Mouse (Mus musculus) MEL (cell line): ENCODE data around the gene Apoa2. TPM values are rescaled to one million over a fixed set of nuclear protein-coding genes. Genes with fewer than 3 reads are reported as not detected.

Experiments used
- DNase-seq: peaks from one replicate; pipeline ENCODE4 v3.0.0; 2011; ENCODE audit warnings: low read depth, low spot score
- H3K27ac ChIP-seq: 2 replicates; pipeline ENCODE4 v1.5.1; 2012; ENCODE audit warnings: low read depth, mild to moderate bottlenecking, control low read depth, low read length, moderate library complexity; ENCODE audit not compliant: control insufficient read depth
- H3K27me3 ChIP-seq, 2 experiments: fragments of 150-350 bp in 1 of 2; sonication (generic) in 1 of 2; 2 replicates each; pipeline ENCODE4 v1.6.1; 2012; ENCODE audit warnings: low read length in 2 of 2, mild to moderate bottlenecking in 2 of 2, improper control_type of control experiment in 1 of 2, moderate library complexity in 1 of 2; ENCODE audit not compliant: insufficient read depth in 2 of 2, control insufficient read depth in 1 of 2
- H3K36me3 ChIP-seq, 2 experiments: 2 replicates each; pipeline ENCODE4 v1.6.1; 2012 to 2014; ENCODE audit warnings: low read length in 2 of 2, improper control_type of control experiment in 1 of 2, inconsistent platforms in 1 of 2, mild to moderate bottlenecking in 1 of 2; ENCODE audit not compliant: insufficient read depth in 2 of 2, control insufficient read depth in 1 of 2
- H3K4me1 ChIP-seq, 2 experiments: fragments of 150-350 bp in 1 of 2; sonication (generic) in 1 of 2; 2 replicates each; pipeline ENCODE4 v1.6.1; 2012; ENCODE audit warnings: low read length in 2 of 2, improper control_type of control experiment in 1 of 2, mild to moderate bottlenecking in 1 of 2; ENCODE audit not compliant: insufficient read depth in 2 of 2, control insufficient read depth in 1 of 2
- H3K4me3 ChIP-seq, 2 experiments: fragments of 150-350 bp in 1 of 2; sonication (generic) in 1 of 2; 2 replicates each; pipeline ENCODE4 v1.5.1; 2012; ENCODE audit warnings: low read depth in 2 of 2, low read length in 2 of 2, mild to moderate bottlenecking in 2 of 2, moderate library complexity in 2 of 2, control low read depth in 1 of 2, improper control_type of control experiment in 1 of 2; ENCODE audit not compliant: control insufficient read depth in 1 of 2, insufficient read depth in 1 of 2
- H3K79me2 ChIP-seq: 2 replicates; pipeline ENCODE4 v1.6.1; 2012; ENCODE audit warnings: mild to moderate bottlenecking, low read length, moderate library complexity; ENCODE audit not compliant: control insufficient read depth, poor library complexity, insufficient read depth
- H3K9ac ChIP-seq: 2 replicates; pipeline ENCODE4 v1.6.1; 2012; ENCODE audit warnings: low read depth, mild to moderate bottlenecking, control low read depth, low read length, moderate library complexity; ENCODE audit not compliant: control insufficient read depth, poor library complexity, severe bottlenecking
- H3K9me3 ChIP-seq: fragments of 150-350 bp; sonication (generic); replicated peaks from 2 replicates; pipeline ENCODE4 v1.6.1; 2012; ENCODE audit warnings: mild to moderate bottlenecking, low read length, improper control_type of control experiment, moderate library complexity; ENCODE audit not compliant: insufficient read depth
- EP300 ChIP-seq, 2 experiments: IDR thresholded peaks; 2 replicates each; pipeline ENCODE4 v1.6.1; 2011; ENCODE audit warnings: improper control_type of control experiment in 2 of 2, low read length in 2 of 2, low read depth in 1 of 2, mild to moderate bottlenecking in 1 of 2
- ETS1 ChIP-seq: IDR thresholded peaks from 2 replicates; pipeline ENCODE4 v1.6.1; 2012; ENCODE audit warnings: low read depth, mild to moderate bottlenecking, inconsistent platforms, low read length, improper control_type of control experiment, moderate library complexity
- GABPA ChIP-seq: IDR thresholded peaks from 2 replicates; pipeline ENCODE4 v1.6.1; 2012; ENCODE audit warnings: low read depth, mild to moderate bottlenecking, inconsistent platforms, low read length, improper control_type of control experiment, moderate library complexity
- HCFC1 ChIP-seq: IDR thresholded peaks from 2 replicates; pipeline ENCODE4 v1.6.1; 2012; ENCODE audit warnings: low read depth, mild to moderate bottlenecking, inconsistent platforms, low read length, improper control_type of control experiment, moderate library complexity
- KAT2A ChIP-seq: conservative IDR thresholded peaks from 2 replicates; pipeline ENCODE4 v1.6.1; 2012; ENCODE audit warnings: low read depth, low read length, improper control_type of control experiment, inconsistent platforms
- MAX ChIP-seq: IDR thresholded peaks from 2 replicates; pipeline ENCODE4 v1.6.1; 2011; ENCODE audit warnings: low read length, improper control_type of control experiment
- MAZ ChIP-seq: IDR thresholded peaks from 2 replicates; pipeline ENCODE4 v1.6.1; 2012; ENCODE audit warnings: low read depth, mild to moderate bottlenecking, inconsistent platforms, low read length, improper control_type of control experiment
- MXI1 ChIP-seq: IDR thresholded peaks from 2 replicates; pipeline ENCODE4 v1.6.1; 2011; ENCODE audit warnings: mild to moderate bottlenecking, low read depth, low read length, improper control_type of control experiment
- NELFE ChIP-seq: IDR thresholded peaks from 2 replicates; pipeline ENCODE4 v1.6.1; 2011; ENCODE audit warnings: low read depth, low read length, improper control_type of control experiment
- POLR2A ChIP-seq, 2 experiments: IDR thresholded peaks; 2 replicates each; pipeline ENCODE4 v1.6.1; 2011 to 2012; ENCODE audit warnings: low read length in 2 of 2, mild to moderate bottlenecking in 2 of 2, control low read depth in 1 of 2, improper control_type of control experiment in 1 of 2, low read depth in 1 of 2, moderate library complexity in 1 of 2; ENCODE audit not compliant: control insufficient read depth in 1 of 2, insufficient read depth in 1 of 2, poor library complexity in 1 of 2
- SMC3 ChIP-seq: IDR thresholded peaks from 2 replicates; pipeline ENCODE4 v1.6.1; 2011; ENCODE audit warnings: low read depth, low read length, improper control_type of control experiment
- TAL1 ChIP-seq: IDR thresholded peaks from 2 replicates; pipeline ENCODE4 v1.6.1; 2012; ENCODE audit warnings: mild to moderate bottlenecking, inconsistent platforms, low read length, moderate library complexity, mixed read lengths
- UBTF ChIP-seq: IDR thresholded peaks from 2 replicates; pipeline ENCODE4 v1.6.1; 2012; ENCODE audit warnings: low read depth, mild to moderate bottlenecking, inconsistent platforms, low read length, improper control_type of control experiment, moderate library complexity, borderline replicate concordance; ENCODE audit not compliant: insufficient read depth
- USF2 ChIP-seq, 2 experiments: IDR thresholded peaks; 2 replicates each; pipeline ENCODE4 v1.6.1; 2011 to 2012; ENCODE audit warnings: improper control_type of control experiment in 2 of 2, low read length in 2 of 2, borderline replicate concordance in 1 of 2, inconsistent platforms in 1 of 2, low read depth in 1 of 2, mild to moderate bottlenecking in 1 of 2; ENCODE audit not compliant: insufficient read depth in 1 of 2
- ZC3H11A ChIP-seq: IDR thresholded peaks from 2 replicates; pipeline ENCODE4 v1.6.1; 2012; ENCODE audit warnings: low read depth, mild to moderate bottlenecking, inconsistent platforms, low read length, improper control_type of control experiment
- ZKSCAN1 ChIP-seq: IDR thresholded peaks from 2 replicates; pipeline ENCODE4 v1.6.1; 2012; ENCODE audit warnings: low read depth, mild to moderate bottlenecking, inconsistent platforms, low read length, improper control_type of control experiment, moderate library complexity
- ZMIZ1 ChIP-seq: IDR thresholded peaks from 2 replicates; pipeline ENCODE4 v1.6.1; 2012; ENCODE audit warnings: low read depth, mild to moderate bottlenecking, inconsistent platforms, low read length, improper control_type of control experiment, moderate library complexity
- polyA plus RNA-seq, 2 experiments: library from polyadenylated mRNA; stranded (reverse) in 1 of 2; unstranded in 1 of 2; fragments of >175 nt in 1 of 2; fragments of >200 nt in 1 of 2; gene quantifications; 2 replicates each; pipeline versions ENCODE4 v1.2.1 to v1.2.4; 2012; ENCODE audit warnings: low replicate concordance in 2 of 2, low read depth in 1 of 2; ENCODE audit not compliant: insufficient read length in 2 of 2, insufficient read depth in 1 of 2, missing spikeins in 1 of 2
- total RNA-seq: library from RNA; depleted of rRNA; stranded (reverse); fragments of 300-350 nt; gene quantifications from 2 replicates; pipeline ENCODE4 v1.2.3, GENCODE M21; 2012; rRNA removed

Gene Apoa2
- total and polyA plus RNA-seq, 3 experiments, result 0.15 TPM; not detected in 2

- no peak for TF ChIP-seq GABPA
Measured at GRCm38 (mm10) chr1:171272086-171272485, 47.2 kb downstream of the Apoa2 start (continued).

- TF ChIP-seq TAL1 (no peak), ETS1 (no peak), ZC3H11A (no peak), GABPA (no peak), ZKSCAN1 (no peak), NELFE (no peak), KAT2A (no peak), SMC3 (no peak), MXI1 (no peak), POLR2A (IDR thresholded peaks at IDR 0.05; ENCODE audit: control insufficient read depth in 1 of 2, insufficient read depth in 1 of 2, low read depth in 1 of 2, low read length in 2 of 2, poor library complexity in 1 of 2) (peak in 1 of 2 experiments; percentile 24; a peak in 1 of 4 replicates), MAX (no peak), MAZ (no peak), ZMIZ1 (0 out of 2 replicates have a peak, but pooled peaks have one; percentile 10), EP300 (IDR thresholded peaks at IDR 0.05; ENCODE audit: low read depth in 1 of 2, low read length in 2 of 2) (no peak), USF2 (IDR thresholded peaks at IDR 0.05; ENCODE audit: borderline replicate concordance in 1 of 2, insufficient read depth in 1 of 2, low read depth in 1 of 2, low read length in 2 of 2) (no peak), HCFC1 (no peak)
- Histone ChIP-seq H3K27me3 (no peaks in the 10 kb centered on the region), H3K9ac (no peak overlapping the region), H3K36me3 (peaks cover 1 to 26% of the 10 kb centered on the region in 2 experiments), H3K4me1 (peaks cover 13 to 17% of the 10 kb centered on the region in 2 experiments), H3K9me3 (no peaks in the 10 kb centered on the region), H3K79me2 (no peaks in the 10 kb centered on the region; the same call in 1 of the 2 replicates), H3K4me3 (no peak overlapping the region), H3K27ac (no peak overlapping the region)
- DNase-seq, result no peak
Measured at GRCm38 (mm10) chr1:171274171-171274570, 49.3 kb downstream of the Apoa2 start.

DNA sequence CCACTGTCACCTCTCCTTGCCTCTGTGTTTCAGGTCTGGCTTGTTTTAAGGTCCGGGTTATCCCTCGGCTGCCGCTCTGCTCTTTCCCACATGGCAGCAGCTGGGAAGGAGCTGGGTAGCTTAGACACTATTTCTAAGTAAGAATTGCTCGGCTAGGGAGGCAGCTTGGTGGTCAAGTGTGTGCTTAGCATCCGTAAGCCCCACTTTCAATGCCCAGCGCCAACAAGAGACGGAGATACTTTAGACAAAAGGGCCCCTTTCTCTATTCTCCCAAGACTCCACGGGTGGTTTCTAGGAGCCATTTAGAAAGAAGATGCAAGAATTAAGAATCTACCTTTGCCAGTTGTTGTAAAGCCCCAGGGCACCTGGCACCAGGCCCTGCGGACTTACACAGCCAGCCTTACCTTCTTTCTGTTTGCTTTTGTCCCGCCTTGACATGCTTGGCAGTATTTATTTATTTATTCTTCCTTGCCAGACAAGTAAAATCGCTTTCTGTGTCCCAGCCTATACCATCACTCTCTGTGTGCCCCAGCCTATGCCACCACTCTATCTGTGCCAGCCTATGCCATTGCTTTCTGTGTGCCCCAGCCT lies 50.4 kb downstream of the Apoa2 start:
- Histone ChIP-seq H3K9ac (no peak overlapping the region), H3K36me3 (peaks cover 1 to 19% of the 10 kb centered on the region in 2 experiments), H3K9me3 (no peaks in the 10 kb centered on the region), H3K4me3 (no peak overlapping the region), H3K79me2 (peaks cover 2% of the 10 kb centered on the region; the same call in 1 of the 2 replicates), H3K27ac (no peak overlapping the region), H3K4me1 (peaks cover 10 to 18% of the 10 kb centered on the region in 2 experiments), H3K27me3 (no peaks in the 10 kb centered on the region)
- no peak for DNase-seq
- no peak for TF ChIP-seq MAZ
- TF ChIP-seq MXI1, result no peak
- TF ChIP-seq UBTF, result no peak

Other genes starting within 250 kb of the Apoa2 start
- 4.7 and 6.4 TPM in 2 replicates for gene Fcgr2b, start 248.5 kb upstream of the Apoa2 start, total RNA-seq
- gene Fcgr2b, start 248.5 kb upstream of the Apoa2 start, polyA plus RNA-seq, result 1 to 10 TPM in 1 of 2 experiments, not detected in 1; 8.2 TPM
- gene Fcgr4, start 206.1 kb upstream of the Apoa2 start, total RNA-seq, result not detected in 2 replicates
- not detected for gene Fcgr4, start 206.1 kb upstream of the Apoa2 start, polyA plus RNA-seq
- gene Fcgr3, start 160.1 kb upstream of the Apoa2 start, total RNA-seq, result 0.39 and 0.62 TPM in 2 replicates
- gene Fcgr3, start 160.1 kb upstream of the Apoa2 start, polyA plus RNA-seq, result 1 to 10 TPM in 1 of 2 experiments, not detected in 1; 6.1 TPM
- 0.69 and 0.75 TPM in 2 replicates for gene Cfap126, start 111.1 kb upstream of the Apoa2 start, total RNA-seq
- gene Cfap126, start 111.1 kb upstream of the Apoa2 start, polyA plus RNA-seq, result 1 to 10 TPM in 1 of 2 experiments, not detected in 1; 3.5 TPM
- gene Sdhc, start 74.5 kb upstream of the Apoa2 start, total RNA-seq, result 79.4 and 88.2 TPM in 2 replicates
- gene Sdhc, start 74.5 kb upstream of the Apoa2 start, polyA plus RNA-seq, result 100 to 1,000 TPM in 1 of 2 experiments, not detected in 1; 224 TPM
- gene Mpz, start 74.3 kb upstream of the Apoa2 start, total RNA-seq, result 0.10 TPM in 1 of 2 replicates, not detected in the other
- under 1 TPM in 1 of 2 experiments, not detected in 1; 0.28 TPM for gene Mpz, start 74.3 kb upstream of the Apoa2 start, polyA plus RNA-seq
- gene Pcp4l1, start 28.8 kb upstream of the Apoa2 start, total RNA-seq, result not detected in 2 replicates
- not detected for gene Pcp4l1, start 28.8 kb upstream of the Apoa2 start, polyA plus RNA-seq
- 1.4 and 1.7 TPM in 2 replicates for gene Nr1i3, start 11.1 kb upstream of the Apoa2 start, total RNA-seq
- under 1 TPM in 1 of 2 experiments, not detected in 1; 0.24 TPM for gene Nr1i3, start 11.1 kb upstream of the Apoa2 start, polyA plus RNA-seq
- 38.0 and 40.7 TPM in 2 replicates for gene Tomm40l, start 2.5 kb upstream of the Apoa2 start, total RNA-seq
- gene Tomm40l, start 2.5 kb upstream of the Apoa2 start, polyA plus RNA-seq, result 10 to 100 TPM in 1 of 2 experiments, not detected in 1; 43.4 TPM
- gene Fcer1g, start 9.3 kb downstream of the Apoa2 start, total RNA-seq, result 0.36 and 0.62 TPM in 2 replicates
- 1 to 10 TPM in 1 of 2 experiments, not detected in 1; 1.1 TPM for gene Fcer1g, start 9.3 kb downstream of the Apoa2 start, polyA plus RNA-seq
- not detected in 2 replicates for gene Adamts4, start 25.4 kb downstream of the Apoa2 start, total RNA-seq
- under 1 TPM in 1 of 2 experiments, not detected in 1; 0.03 TPM for gene Adamts4, start 25.4 kb downstream of the Apoa2 start, polyA plus RNA-seq
- 164 and 169 TPM in 2 replicates for gene Ndufs2, start 26.3 kb downstream of the Apoa2 start, total RNA-seq
- 100 to 1,000 TPM; 292 to 415 TPM for gene Ndufs2, start 26.3 kb downstream of the Apoa2 start, polyA plus RNA-seq
- 16.5 and 16.8 TPM in 2 replicates for gene B4galt3, start 45.3 kb downstream of the Apoa2 start, total RNA-seq
- gene B4galt3, start 45.3 kb downstream of the Apoa2 start, polyA plus RNA-seq, result 10 to 100 TPM in 1 of 2 experiments, not detected in 1; 33.1 TPM
- 21.5 and 27.0 TPM in 2 replicates for gene Ppox, start 56.1 kb downstream of the Apoa2 start, total RNA-seq
- 10 to 100 TPM in 1 of 2 experiments, not detected in 1; 63.6 TPM for gene Ppox, start 56.1 kb downstream of the Apoa2 start, polyA plus RNA-seq
- 10.0 and 11.3 TPM in 2 replicates for gene Usp21, start 62.9 kb downstream of the Apoa2 start, total RNA-seq
- gene Usp21, start 62.9 kb downstream of the Apoa2 start, polyA plus RNA-seq, result 10 to 100 TPM in 1 of 2 experiments, not detected in 1; 66.4 TPM
- 100 and 101 TPM in 2 replicates for gene Ufc1, start 70.0 kb downstream of the Apoa2 start, total RNA-seq
- gene Ufc1, start 70.0 kb downstream of the Apoa2 start, polyA plus RNA-seq, result 100 to 1,000 TPM in 1 of 2 experiments, 10 to 100 TPM in 1; 71.0 to 408 TPM
- gene Dedd, start 104.1 kb downstream of the Apoa2 start, total RNA-seq, result 24.9 and 28.7 TPM in 2 replicates
- 10 to 100 TPM in 1 of 2 experiments, not detected in 1; 44.9 TPM for gene Dedd, start 104.1 kb downstream of the Apoa2 start, polyA plus RNA-seq
- 17.9 and 20.0 TPM in 2 replicates for gene Nit1, start 120.6 kb downstream of the Apoa2 start, total RNA-seq
- 10 to 100 TPM in 1 of 2 experiments, not detected in 1; 26.3 TPM for gene Nit1, start 120.6 kb downstream of the Apoa2 start, polyA plus RNA-seq
- 33.8 and 36.2 TPM in 2 replicates for gene Pfdn2, start 120.6 kb downstream of the Apoa2 start, total RNA-seq
- 100 to 1,000 TPM in 1 of 2 experiments, not detected in 1; 329 TPM for gene Pfdn2, start 120.6 kb downstream of the Apoa2 start, polyA plus RNA-seq
- gene Klhdc9, start 135.7 kb downstream of the Apoa2 start, total RNA-seq, result 0.08 and 0.10 TPM in 2 replicates
- gene Klhdc9, start 135.7 kb downstream of the Apoa2 start, polyA plus RNA-seq, result not detected
- 0.04 TPM in 1 of 2 replicates, not detected in the other for gene Nectin4, start 145.0 kb downstream of the Apoa2 start, total RNA-seq
- under 1 TPM in 1 of 2 experiments, not detected in 1; 0.15 TPM for gene Nectin4, start 145.0 kb downstream of the Apoa2 start, polyA plus RNA-seq
- 31.0 and 31.5 TPM in 2 replicates for gene Arhgap30, start 163.9 kb downstream of the Apoa2 start, total RNA-seq
- 10 to 100 TPM in 1 of 2 experiments, not detected in 1; 41.2 TPM for gene Arhgap30, start 163.9 kb downstream of the Apoa2 start, polyA plus RNA-seq
- 50.0 and 56.0 TPM in 2 replicates for gene Usf1, start 186.3 kb downstream of the Apoa2 start, total RNA-seq
- gene Usf1, start 186.3 kb downstream of the Apoa2 start, polyA plus RNA-seq, result 10 to 100 TPM in 1 of 2 experiments, not detected in 1; 55.0 TPM
- gene Tstd1, start 193.8 kb downstream of the Apoa2 start, total RNA-seq, result 0.49 and 0.50 TPM in 2 replicates
- 1 to 10 TPM in 1 of 2 experiments, not detected in 1; 1.4 TPM for gene Tstd1, start 193.8 kb downstream of the Apoa2 start, polyA plus RNA-seq
- gene F11r, start 212.5 kb downstream of the Apoa2 start, total RNA-seq, result 0.31 and 0.42 TPM in 2 replicates
- gene F11r, start 212.5 kb downstream of the Apoa2 start, polyA plus RNA-seq, result 1 to 10 TPM in 1 of 2 experiments, not detected in 1; 1.8 TPM